Mouse (Mus musculus) testis, adult 2 months (tissue): ENCODE results near the gene Rps16.

ENCODE experiments used
- CTCF ChIP-seq: fragments of 200-500 bp; IDR thresholded peaks from 2 replicates; pipeline ENCODE4 v1.5.1; 2012; ENCODE audit warnings: low read depth, mild to moderate bottlenecking, inconsistent platforms, low read length, moderate library complexity; ENCODE audit not compliant: control insufficient read depth, insufficient read depth, insufficient replicate concordance
- POLR2A ChIP-seq: fragments of 200-500 bp; IDR thresholded peaks from 2 replicates; pipeline ENCODE4 v1.6.1; 2012; ENCODE audit warnings: low read depth, mild to moderate bottlenecking, inconsistent platforms, low read length, moderate library complexity; ENCODE audit not compliant: control insufficient read depth

DNA sequence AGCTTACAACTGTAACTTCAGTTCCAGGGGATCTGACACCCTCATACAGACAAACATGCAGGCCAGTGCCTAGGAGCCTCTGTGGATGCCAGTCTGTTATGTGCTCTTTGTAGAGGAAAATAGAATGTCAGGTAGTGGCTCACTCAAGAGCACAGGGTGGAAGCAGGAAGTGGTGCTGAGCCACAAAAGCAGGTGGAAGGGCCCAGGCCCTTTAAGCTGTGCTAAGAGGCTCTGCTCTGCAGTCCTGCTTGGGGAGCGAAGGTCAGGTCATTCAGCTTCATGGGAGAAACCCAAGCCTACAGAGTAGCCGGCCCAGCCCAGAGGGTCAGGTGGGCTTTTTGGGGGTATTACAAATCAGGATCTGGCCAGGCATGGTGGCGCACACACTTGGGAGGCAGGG lies 4.8 kb downstream of the Rps16 start:
- TF ChIP-seq CTCF (no peak), POLR2A (no peak)
